Mouse (Mus musculus) ES-E14 (cell line): Measurements from ENCODE around the gene Pygo1. TPM values are rescaled to one million over a fixed set of nuclear protein-coding genes. Genes with fewer than 3 reads are reported as not detected.

Source experiments
- DNase-seq: peaks from one replicate; pipeline ENCODE4 v3.0.0-alpha.2; 2013; ENCODE audit warnings: low read depth, low spot score
- H3K27ac ChIP-seq: 2 replicates; pipeline ENCODE4 v1.5.1; 2012; ENCODE audit warnings: low read depth, mild to moderate bottlenecking, low read length, moderate library complexity, mixed read lengths; ENCODE audit not compliant: poor library complexity, insufficient read depth, severe bottlenecking
- H3K36me3 ChIP-seq: 2 replicates; pipeline ENCODE4 v1.6.1; 2012; ENCODE audit warnings: mild to moderate bottlenecking, low read length, moderate library complexity, mixed read lengths; ENCODE audit not compliant: control insufficient read depth, poor library complexity, insufficient read depth, severe bottlenecking
- H3K4me1 ChIP-seq, 2 experiments: fragments of 150-350 bp in 1 of 2; sonication (generic) in 1 of 2; 2 replicates each; pipeline ENCODE4 v1.6.1; 2012; ENCODE audit warnings: low read length in 2 of 2, mild to moderate bottlenecking in 1 of 2, mixed read lengths in 1 of 2; ENCODE audit not compliant: control insufficient read depth in 2 of 2, insufficient read depth in 2 of 2, poor library complexity in 1 of 2
- H3K4me3 ChIP-seq, 2 experiments: fragments of 150-350 bp in 1 of 2; sonication (generic) in 1 of 2; 2 replicates each; pipeline ENCODE4 v1.5.1; 2012; ENCODE audit warnings: low read length in 2 of 2, low read depth in 1 of 2, mild to moderate bottlenecking in 1 of 2, mixed read lengths in 1 of 2; ENCODE audit not compliant: insufficient read depth in 1 of 2, poor library complexity in 1 of 2, severe bottlenecking in 1 of 2
- H3K9ac ChIP-seq: 2 replicates; pipeline ENCODE4 v1.6.1; 2012; ENCODE audit warnings: low read depth, mild to moderate bottlenecking, low read length, mixed read lengths; ENCODE audit not compliant: poor library complexity, insufficient read depth, severe bottlenecking
- H3K9me3 ChIP-seq: fragments of 150-350 bp; sonication (generic); 2 replicates; pipeline ENCODE4 v1.6.1; 2012; ENCODE audit warnings: low read depth, mild to moderate bottlenecking, low read length; ENCODE audit not compliant: control insufficient read depth, insufficient read depth
- CHD2 ChIP-seq: IDR thresholded peaks from 2 replicates; pipeline ENCODE4 v1.6.1; 2014; ENCODE audit warnings: mild to moderate bottlenecking, low read depth, low read length, inconsistent platforms
- HCFC1 ChIP-seq: IDR thresholded peaks from 2 replicates; pipeline ENCODE4 v1.6.1; 2012; ENCODE audit warnings: low read length, inconsistent platforms, borderline replicate concordance; ENCODE audit not compliant: insufficient read depth
- MAFK ChIP-seq: IDR thresholded peaks from 2 replicates; pipeline ENCODE4 v1.6.1; 2014; ENCODE audit warnings: mild to moderate bottlenecking, low read depth, low read length, inconsistent platforms; ENCODE audit not compliant: insufficient read depth
- ZC3H11A ChIP-seq: IDR thresholded peaks from 2 replicates; pipeline ENCODE4 v1.6.1; 2012; ENCODE audit warnings: low read depth, mild to moderate bottlenecking, inconsistent platforms, low read length, borderline replicate concordance
- ZNF384 ChIP-seq: IDR thresholded peaks from 2 replicates; pipeline ENCODE4 v1.6.1; 2012; ENCODE audit warnings: low read depth, low read length, inconsistent platforms
- in situ Hi-C, 2 experiments: fragments of 600-800 bp; cut with MboI; formaldehyde crosslinking; loops; one replicate each; pipeline ENCODE4 v1.15.1; 2025; ENCODE audit warnings: low sequenced_read_pairs in 2 of 2, inconsistent platforms in 1 of 2; ENCODE audit not compliant: unreplicated experiment in 2 of 2
- total RNA-seq: library from RNA; depleted of rRNA; stranded (reverse); fragments of 300-350 nt; gene quantifications from 2 replicates; pipeline ENCODE4 v1.2.3, GENCODE M21; 2012

Gene Pygo1
- total RNA-seq, 1 experiment, result 0.58 TPM

GRCm38 (mm10) chr9:72879601-72880000 lies 45.8 kb upstream of the Pygo1 start:
- H3K4me1 ChIP-seq, result peaks cover 14 to 15% of the 10 kb centered on the region in 2 experiments
- no peak overlapping the region for H3K27ac ChIP-seq
- no peak overlapping the region for H3K9ac ChIP-seq
- no peak for DNase-seq
- TF ChIP-seq CHD2 (no peak), ZNF384 (no peak), MAFK (no peak), ZC3H11A (no peak), HCFC1 (no peak)
- H3K36me3 ChIP-seq, result no peaks in the 10 kb centered on the region
- no peak overlapping the region for H3K4me3 ChIP-seq
- in situ Hi-C loops, result loop anchor here in 1 of 2 experiments (25.0 kb wide), 1 partner anchor 117 kb away; no protein-coding TSS in a partner anchor
- H3K9me3 ChIP-seq, result no peaks in the 10 kb centered on the region

GRCm38 (mm10) chr9:72880225-72880960 lies 45.1 kb upstream of the Pygo1 start:
- H3K9ac ChIP-seq, result no peak overlapping the region
- H3K4me3 ChIP-seq, result no peak overlapping the region
- no peaks in the 10 kb centered on the region for H3K36me3 ChIP-seq
- TF ChIP-seq ZC3H11A, result no peak
- no peak for TF ChIP-seq HCFC1
- TF ChIP-seq ZNF384, result no peak
- H3K4me1 ChIP-seq, result peaks cover 14 to 15% of the 10 kb centered on the region in 2 experiments
- no peak for DNase-seq
- H3K9me3 ChIP-seq, result no peaks in the 10 kb centered on the region
- no peak overlapping the region for H3K27ac ChIP-seq
- in situ Hi-C loops, result loop anchor here (5.0 to 25.0 kb wide), 2 partner anchors 113 to 118 kb away; no protein-coding TSS in a partner anchor

DNA sequence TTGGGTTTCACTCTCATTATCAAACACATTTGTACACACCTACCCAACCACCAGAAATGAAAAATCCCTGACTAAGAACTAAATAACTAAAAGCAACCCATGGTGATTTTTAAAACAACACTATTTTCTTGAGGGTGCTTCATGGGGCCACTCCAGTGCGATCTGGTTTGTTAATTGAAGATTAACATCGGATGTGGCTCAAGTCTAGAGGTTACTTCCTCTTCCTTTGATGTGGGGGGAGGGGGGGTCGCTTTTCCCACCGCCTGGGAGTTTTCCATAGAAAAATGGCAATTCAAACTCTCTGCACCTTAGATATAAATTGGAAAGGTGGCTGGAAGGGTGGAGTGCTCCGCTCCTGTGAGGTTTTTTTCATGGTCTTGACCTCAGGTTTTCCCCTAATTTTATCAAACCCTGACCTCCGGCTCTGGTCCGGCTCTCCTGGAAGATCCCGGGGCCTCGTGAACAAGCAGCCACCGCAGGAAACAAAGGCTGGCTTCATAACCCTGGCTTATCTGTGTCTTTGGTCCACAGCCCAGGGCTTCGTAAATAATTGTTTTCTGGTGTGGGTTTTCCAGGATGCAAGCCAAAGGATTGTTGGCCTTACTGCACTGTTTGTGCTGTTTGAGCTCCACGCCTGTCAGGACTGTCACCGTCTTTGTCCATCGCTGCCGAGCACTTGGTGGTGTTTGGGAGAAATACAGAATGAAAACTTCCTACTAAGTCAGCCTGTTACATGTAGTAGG lies 44.2 kb upstream of the Pygo1 start:
- no peak for DNase-seq
- in situ Hi-C loops, result loop anchor here (5.0 to 25.0 kb wide), 2 partner anchors 114 to 119 kb away; no protein-coding TSS in a partner anchor
- Histone ChIP-seq H3K9ac (peak overlapping the region; percentile 42; the same call in 1 of the 2 replicates), H3K4me3 (no peak overlapping the region), H3K27ac (peak overlapping the region; percentile 18; the same call in 1 of the 2 replicates), H3K36me3 (no peaks in the 10 kb centered on the region), H3K4me1 (peaks cover 14 to 15% of the 10 kb centered on the region in 2 experiments), H3K9me3 (no peaks in the 10 kb centered on the region)
- TF ChIP-seq ZNF384 (no peak), CHD2 (no peak), MAFK (no peak), ZC3H11A (no peak), HCFC1 (no peak)

- TF ChIP-seq MAFK (no peak), HCFC1 (no peak), CHD2 (no peak), ZC3H11A (peak; percentile 85), ZNF384 (no peak)
- H3K36me3 ChIP-seq, result no peaks in the 10 kb centered on the region
- no peaks in the 10 kb centered on the region for H3K9me3 ChIP-seq
- H3K9ac ChIP-seq, result no peak overlapping the region
- DNase-seq, result peak; percentile 58
- H3K27ac ChIP-seq, result no peak overlapping the region; the same call in 1 of the 2 replicates
- peaks cover 14 to 15% of the 10 kb centered on the region in 2 experiments for H3K4me1 ChIP-seq
- no peak overlapping the region for H3K4me3 ChIP-seq
- in situ Hi-C loops, result loop anchor here (5.0 to 25.0 kb wide), 2 partner anchors 117 to 122 kb away; no protein-coding TSS in a partner anchor
Observed at GRCm38 (mm10) chr9:72883940-72884339, 41.5 kb upstream of the Pygo1 start.
